ENCODE assay signal across 22 mouse cellular contexts in genomic region chr12:119093402-119093801, GRCm38 (mm10).
A peak's percentile ranks its signal among the peaks of the same experiment; 100 is the strongest.
DNase-seq lines count a peak whose midpoint lies in the region; ATAC-seq and TF ChIP-seq lines count a peak whose summit lies in the region.
"Had no signal": no experiment of that assay in that cellular context is flagged by ENCODE, and none has a peak within 500 bp of the region (broad histone marks: within the 10 kb centered on the region; RNA-seq: fewer than 3 reads in every experiment).

No protein-coding gene starts in this region.

- no peak overlapping the region for H3K27ac ChIP-seq in hindbrain, postnatal 0 days
- no peak overlapping the region for H3K27ac ChIP-seq in hindbrain, embryonic 14.5 days
- H3K27ac ChIP-seq in midbrain, postnatal 0 days (ENCODE audit: low read depth, low read length) = no peak overlapping the region
- no peak overlapping the region for H3K27ac ChIP-seq in midbrain, embryonic 14.5 days (replicated peaks; ENCODE audit: low read depth, low read length)
- H3K27ac ChIP-seq: forebrain, embryonic 10.5 days; heart, adult 2 months; heart, embryonic 15.5 days; liver, embryonic 13.5 days had no signal

- no peak overlapping the region for H3K4me3 ChIP-seq in hindbrain, postnatal 0 days (ENCODE audit: low read length)
- no peak overlapping the region for H3K4me3 ChIP-seq in hindbrain, embryonic 14.5 days (replicated peaks; ENCODE audit: low read length)
- H3K4me3 ChIP-seq in midbrain, postnatal 0 days (ENCODE audit: low read depth, low read length) = no peak overlapping the region
- H3K4me3 ChIP-seq in midbrain, embryonic 14.5 days (replicated peaks; ENCODE audit: low read depth, low read length) = no peak overlapping the region
- H3K4me3 ChIP-seq: forebrain, embryonic 10.5 days; heart, adult 2 months; heart, embryonic 15.5 days; liver, embryonic 13.5 days had no signal

- no peak for ATAC-seq in hindbrain, postnatal 0 days
- ATAC-seq in hindbrain, embryonic 14.5 days (ENCODE audit: low FRiP score) = no peak
- ATAC-seq in midbrain, postnatal 0 days (ENCODE audit: low FRiP score) = no peak
- ATAC-seq in midbrain, embryonic 14.5 days (ENCODE audit: low FRiP score, low TSS enrichment) = no peak
- ATAC-seq: forebrain, embryonic 16.5 days; hindbrain, embryonic 16.5 days; intestine, postnatal 0 days had no signal

- peak; percentile 86 for DNase-seq in cerebellum, postnatal 10 days
- DNase-seq in cerebellum, adult 8-10 months = no peak
- DNase-seq in hindbrain, postnatal 0 days (ENCODE audit: low spot score) = peak; percentile 34
- no peak for DNase-seq in hindbrain, embryonic 14.5 days (ENCODE audit: low spot score)
- peak; percentile 22 for DNase-seq in midbrain, postnatal 0 days (ENCODE audit: low spot score)
- DNase-seq in midbrain, embryonic 14.5 days = no peak
- DNase-seq in lung, postnatal 4 days = peak; percentile 13 to 33
- DNase-seq in thymus, postnatal 14 days = no peak
- DNase-seq: adrenal gland, postnatal 14 days; cerebellum, adult 11-12 months; gastrocnemius, postnatal 14 days; heart, adult 2 months; kidney, postnatal 4 days; liver, embryonic 13.5 days; right cerebral cortex, postnatal 25 days; spleen, adult 18-20 months had no signal

- no peaks in the 10 kb centered on the region for H3K27me3 ChIP-seq in hindbrain, postnatal 0 days (ENCODE audit: insufficient read depth, low read length)
- no peaks in the 10 kb centered on the region for H3K27me3 ChIP-seq in hindbrain, embryonic 14.5 days (ENCODE audit: control insufficient read depth, insufficient read depth, low read length)
- H3K27me3 ChIP-seq in midbrain, postnatal 0 days (ENCODE audit: insufficient read depth, low read length) = no peaks in the 10 kb centered on the region
- no peaks in the 10 kb centered on the region for H3K27me3 ChIP-seq in midbrain, embryonic 14.5 days (ENCODE audit: control insufficient read depth, insufficient read depth, low read length)
- H3K27me3 ChIP-seq: heart, embryonic 15.5 days; liver, embryonic 13.5 days had no signal

- no peak overlapping the region for H3K4me2 ChIP-seq in hindbrain, postnatal 0 days (ENCODE audit: low read depth, low read length)
- H3K4me2 ChIP-seq in hindbrain, embryonic 14.5 days (replicated peaks) = no peak overlapping the region
- H3K4me2 ChIP-seq in midbrain, postnatal 0 days (ENCODE audit: low read depth, low read length, poor library complexity, severe bottlenecking) = no peak overlapping the region
- no peak overlapping the region for H3K4me2 ChIP-seq in midbrain, embryonic 14.5 days (ENCODE audit: low read length)
- H3K4me2 ChIP-seq: heart, embryonic 15.5 days; liver, embryonic 13.5 days; midbrain, embryonic 11.5 days had no signal

- H3K4me1 ChIP-seq in hindbrain, postnatal 0 days (ENCODE audit: insufficient read depth, low read length) = no peaks in the 10 kb centered on the region
- no peaks in the 10 kb centered on the region for H3K4me1 ChIP-seq in hindbrain, embryonic 14.5 days (replicated peaks; ENCODE audit: control insufficient read depth, insufficient read depth, low read length)
- no peaks in the 10 kb centered on the region for H3K4me1 ChIP-seq in midbrain, postnatal 0 days (ENCODE audit: insufficient read depth, low read length)
- H3K4me1 ChIP-seq in midbrain, embryonic 14.5 days (ENCODE audit: control insufficient read depth, insufficient read depth, low read length) = no peaks in the 10 kb centered on the region
- H3K4me1 ChIP-seq: forebrain, embryonic 10.5 days; liver, embryonic 13.5 days had no signal

- no peak for TF ChIP-seq CTCF in hindbrain, postnatal 0 days (IDR thresholded peaks at IDR 0.05; ENCODE audit: low read depth)
- no peak for TF ChIP-seq CTCF in midbrain, postnatal 0 days (IDR thresholded peaks at IDR 0.05)

- no peaks in the 10 kb centered on the region for H3K36me3 ChIP-seq in hindbrain, postnatal 0 days (ENCODE audit: insufficient read depth, low read length)
- H3K36me3 ChIP-seq in hindbrain, embryonic 14.5 days (replicated peaks; ENCODE audit: control insufficient read depth, insufficient read depth) = no peaks in the 10 kb centered on the region
- no peaks in the 10 kb centered on the region for H3K36me3 ChIP-seq in midbrain, postnatal 0 days (ENCODE audit: insufficient read depth, low read length)
- H3K36me3 ChIP-seq in midbrain, embryonic 14.5 days (ENCODE audit: control insufficient read depth, insufficient read depth, low read length) = no peaks in the 10 kb centered on the region
- H3K36me3 ChIP-seq: forebrain, embryonic 10.5 days; heart, embryonic 15.5 days; liver, embryonic 13.5 days had no signal

- 73% methylated on average over 2 of the region's 2 CpGs for WGBS in hindbrain, postnatal 0 days
- 92% methylated on average over 2 of the region's 2 CpGs for WGBS in hindbrain, embryonic 14.5 days
- whole genome bisulfite sequencing in midbrain, postnatal 0 days = 96% methylated on average over 2 of the region's 2 CpGs
- WGBS in midbrain, embryonic 14.5 days = 98% methylated on average over 2 of the region's 2 CpGs

- H3K9me3 ChIP-seq in hindbrain, postnatal 0 days (ENCODE audit: low read length) = no peaks in the 10 kb centered on the region
- H3K9me3 ChIP-seq in hindbrain, embryonic 14.5 days (ENCODE audit: control insufficient read depth, low read length) = no peaks in the 10 kb centered on the region
- H3K9me3 ChIP-seq in midbrain, postnatal 0 days (ENCODE audit: low read length) = no peaks in the 10 kb centered on the region
- no peaks in the 10 kb centered on the region for H3K9me3 ChIP-seq in midbrain, embryonic 14.5 days (ENCODE audit: control insufficient read depth, low read length)
- H3K9me3 ChIP-seq: forebrain, embryonic 10.5 days; heart, embryonic 15.5 days; liver, embryonic 13.5 days had no signal

- no peak overlapping the region for H3K9ac ChIP-seq in hindbrain, postnatal 0 days (replicated peaks; ENCODE audit: low read length)
- H3K9ac ChIP-seq in hindbrain, embryonic 14.5 days = no peak overlapping the region
- H3K9ac ChIP-seq in midbrain, postnatal 0 days (replicated peaks; ENCODE audit: low read length, poor library complexity, severe bottlenecking) = no peak overlapping the region
- H3K9ac ChIP-seq in midbrain, embryonic 14.5 days (replicated peaks; ENCODE audit: low read length) = no peak overlapping the region
- H3K9ac ChIP-seq: heart, embryonic 15.5 days; liver, embryonic 13.5 days had no signal

Comparison
In these comparisons a context has a peak if more than half of its experiments do, and no peak if none do; other contexts are left out.
1. DNase-seq: peak in cerebellum, postnatal 10 days (2 of 2), hindbrain, postnatal 0 days (single experiment), midbrain, postnatal 0 days (single experiment) and lung, postnatal 4 days (2 of 2); none in cerebellum, adult 8-10 months (single experiment), hindbrain, embryonic 14.5 days (single experiment), midbrain, embryonic 14.5 days (single experiment) and thymus, postnatal 14 days (single experiment).